Mouse (Mus musculus): ENCODE measurements around the gene Fgr. TPM values are rescaled to one million over a fixed set of nuclear protein-coding genes. Genes with fewer than 3 reads are reported as not detected.

Gene Fgr
- polyA plus RNA-seq, 1 experiment from 2014 or later, result 0.99 TPM

DNA sequence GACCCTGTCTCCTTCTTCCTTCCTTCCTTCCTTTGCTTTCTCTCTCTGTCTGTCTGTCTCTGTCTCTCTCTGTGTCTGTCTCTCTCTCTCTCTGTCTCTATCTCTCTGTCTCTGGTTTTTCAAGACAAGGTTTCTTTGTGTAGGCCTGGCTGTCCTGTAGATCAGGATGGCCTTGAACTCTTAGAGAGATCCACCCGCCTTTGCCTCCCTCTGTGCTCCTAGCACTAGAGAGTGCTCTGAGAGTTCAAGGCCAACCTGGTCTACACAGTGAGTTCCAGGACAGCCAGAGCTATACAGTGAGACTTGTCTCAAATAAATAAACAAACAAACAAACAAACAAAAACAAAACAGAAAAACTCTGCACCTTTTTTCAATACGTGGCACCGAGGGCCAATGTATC is 9.8 kb upstream of the Fgr start:
- no peaks in the 10 kb centered on the region for H3K27me3 ChIP-seq (replicated peaks; ENCODE audit: control insufficient read depth, insufficient read depth, low read length)
- H3K9me3 ChIP-seq (ENCODE audit: control insufficient read depth, low read length), result no peaks in the 10 kb centered on the region
- H3K9ac ChIP-seq (ENCODE audit: low read length), result no peak overlapping the region
- no peak overlapping the region for H3K27ac ChIP-seq (ENCODE audit: low read depth)
- H3K4me1 ChIP-seq (replicated peaks; ENCODE audit: control insufficient read depth, insufficient read depth, low read length), result peaks cover 24% of the 10 kb centered on the region
- DNase-seq (ENCODE audit: low spot score) (no peak), ATAC-seq (replicated peaks; ENCODE audit: low FRiP score, low TSS enrichment, low read depth) (no peak)
- H3K4me2 ChIP-seq (ENCODE audit: low read length), result no peak overlapping the region
- no peak overlapping the region for H3K4me3 ChIP-seq (ENCODE audit: low read depth, low read length)
- no peaks in the 10 kb centered on the region for H3K36me3 ChIP-seq (ENCODE audit: control insufficient read depth, insufficient read depth, low read length)
- WGBS, result 38% methylated on average over 3 of the region's 3 CpGs

GRCm38 (mm10) chr4:132964473-132964872 is 9.4 kb upstream of the Fgr start:
- 62% methylated on average over 5 of the region's 5 CpGs for WGBS
- ATAC-seq (replicated peaks; ENCODE audit: low FRiP score, low TSS enrichment, low read depth), result no peak
- no peak overlapping the region for H3K27ac ChIP-seq (ENCODE audit: low read depth)

DNA sequence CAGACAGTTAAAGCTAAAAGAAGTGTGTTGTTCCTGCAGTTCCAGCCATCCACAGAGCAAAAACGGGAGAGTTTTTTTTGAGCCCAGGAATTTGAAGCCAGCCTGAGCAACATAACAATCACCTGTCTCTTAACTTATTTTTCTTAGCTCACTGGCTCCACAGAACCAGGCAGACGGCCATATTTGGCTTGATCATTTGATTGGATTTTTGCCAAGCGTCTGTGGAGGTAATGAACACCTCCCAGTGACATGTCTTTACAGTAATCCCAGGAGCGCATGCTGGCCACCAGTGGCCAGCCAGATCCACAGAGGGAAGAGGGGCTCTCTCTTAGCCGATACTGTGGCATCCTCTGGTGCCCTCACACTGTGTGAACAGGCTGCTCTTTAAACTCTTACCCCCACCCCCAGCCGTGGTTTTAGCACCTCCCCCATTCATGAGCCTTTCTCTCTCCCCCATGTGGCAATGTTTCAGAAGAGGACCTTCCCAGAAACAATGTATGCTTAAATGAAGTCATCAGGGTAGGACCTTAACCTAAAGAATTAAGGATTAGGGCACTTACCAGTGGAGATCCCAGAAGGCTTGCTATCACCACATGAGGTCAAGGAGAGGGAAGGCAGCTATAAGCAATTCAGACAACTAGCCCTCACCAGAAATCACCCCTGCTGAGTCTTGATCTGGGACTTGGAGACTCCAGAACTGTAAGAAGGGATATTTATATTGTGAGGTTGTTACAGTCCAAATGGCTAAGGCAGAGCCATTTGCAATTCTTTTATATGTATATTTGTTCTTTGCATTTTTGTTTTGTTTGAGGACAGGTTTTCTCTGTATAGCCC is 5.6 kb upstream of the Fgr start:
- peaks cover 6% of the 10 kb centered on the region for H3K4me1 ChIP-seq (replicated peaks; ENCODE audit: control insufficient read depth, insufficient read depth, low read length)
- H3K4me3 ChIP-seq (ENCODE audit: low read depth, low read length), result no peak overlapping the region
- no peaks in the 10 kb centered on the region for H3K9me3 ChIP-seq (ENCODE audit: control insufficient read depth, low read length)
- H3K4me2 ChIP-seq (ENCODE audit: low read length), result no peak overlapping the region
- H3K9ac ChIP-seq (ENCODE audit: low read length), result no peak overlapping the region
- H3K27ac ChIP-seq (ENCODE audit: low read depth), result peak overlapping the region; percentile 25; the same call in 1 of the 2 replicates
- 40% methylated on average over 6 of the region's 6 CpGs for WGBS
- ATAC-seq (replicated peaks; ENCODE audit: low FRiP score, low TSS enrichment, low read depth) (no peak), DNase-seq (ENCODE audit: low spot score) (no peak)
- H3K36me3 ChIP-seq (ENCODE audit: control insufficient read depth, insufficient read depth, low read length), result no peaks in the 10 kb centered on the region
- H3K27me3 ChIP-seq (replicated peaks; ENCODE audit: control insufficient read depth, insufficient read depth, low read length), result peaks cover 2% of the 10 kb centered on the region

More at GRCm38 (mm10) chr4:132964473-132964872, 9.4 kb upstream of the Fgr start:
- Histone ChIP-seq H3K4me3 (ENCODE audit: low read depth, low read length) (no peak overlapping the region), H3K9ac (ENCODE audit: low read length) (no peak overlapping the region), H3K4me1 (replicated peaks; ENCODE audit: control insufficient read depth, insufficient read depth, low read length) (peaks cover 20% of the 10 kb centered on the region), H3K27me3 (replicated peaks; ENCODE audit: control insufficient read depth, insufficient read depth, low read length) (no peaks in the 10 kb centered on the region), H3K4me2 (ENCODE audit: low read length) (no peak overlapping the region), H3K9me3 (ENCODE audit: control insufficient read depth, low read length) (no peaks in the 10 kb centered on the region), H3K36me3 (ENCODE audit: control insufficient read depth, insufficient read depth, low read length) (no peaks in the 10 kb centered on the region)
- no peak for DNase-seq (ENCODE audit: low spot score)

GRCm38 (mm10) chr4:132971601-132972000 is 2.3 kb upstream of the Fgr start:
- Histone ChIP-seq H3K4me2 (ENCODE audit: low read length) (no peak overlapping the region), H3K27ac (ENCODE audit: low read depth) (no peak overlapping the region), H3K36me3 (ENCODE audit: control insufficient read depth, insufficient read depth, low read length) (no peaks in the 10 kb centered on the region), H3K27me3 (replicated peaks; ENCODE audit: control insufficient read depth, insufficient read depth, low read length) (peaks cover 29% of the 10 kb centered on the region), H3K4me3 (ENCODE audit: low read depth, low read length) (no peak overlapping the region), H3K4me1 (replicated peaks; ENCODE audit: control insufficient read depth, insufficient read depth, low read length) (peaks cover 21% of the 10 kb centered on the region), H3K9me3 (ENCODE audit: control insufficient read depth, low read length) (no peaks in the 10 kb centered on the region), H3K9ac (ENCODE audit: low read length) (no peak overlapping the region)
- WGBS, result 68% methylated on average over 6 of the region's 6 CpGs
- no peak for ATAC-seq (replicated peaks; ENCODE audit: low FRiP score, low TSS enrichment, low read depth)
- DNase-seq (ENCODE audit: low spot score), result no peak

GRCm38 (mm10) chr4:132972101-132972500 is 1.8 kb upstream of the Fgr start:
- Histone ChIP-seq H3K4me3 (ENCODE audit: low read depth, low read length) (no peak overlapping the region), H3K27ac (ENCODE audit: low read depth) (no peak overlapping the region), H3K4me2 (ENCODE audit: low read length) (no peak overlapping the region), H3K9ac (ENCODE audit: low read length) (no peak overlapping the region), H3K36me3 (ENCODE audit: control insufficient read depth, insufficient read depth, low read length) (no peaks in the 10 kb centered on the region), H3K4me1 (replicated peaks; ENCODE audit: control insufficient read depth, insufficient read depth, low read length) (peaks cover 21% of the 10 kb centered on the region), H3K27me3 (replicated peaks; ENCODE audit: control insufficient read depth, insufficient read depth, low read length) (peaks cover 29% of the 10 kb centered on the region), H3K9me3 (ENCODE audit: control insufficient read depth, low read length) (no peaks in the 10 kb centered on the region)
- ATAC-seq (replicated peaks; ENCODE audit: low FRiP score, low TSS enrichment, low read depth) (no peak), DNase-seq (ENCODE audit: low spot score) (no peak)
- 85% methylated on average over 3 of the region's 3 CpGs for WGBS

GRCm38 (mm10) chr4:132972556-132972955 is 1.3 kb upstream of the Fgr start:
- Histone ChIP-seq H3K27me3 (replicated peaks; ENCODE audit: control insufficient read depth, insufficient read depth, low read length) (peaks cover 29% of the 10 kb centered on the region), H3K4me2 (ENCODE audit: low read length) (no peak overlapping the region), H3K4me1 (replicated peaks; ENCODE audit: control insufficient read depth, insufficient read depth, low read length) (peaks cover 21% of the 10 kb centered on the region), H3K9me3 (ENCODE audit: control insufficient read depth, low read length) (no peaks in the 10 kb centered on the region), H3K27ac (ENCODE audit: low read depth) (no peak overlapping the region), H3K36me3 (ENCODE audit: control insufficient read depth, insufficient read depth, low read length) (no peaks in the 10 kb centered on the region), H3K4me3 (ENCODE audit: low read depth, low read length) (no peak overlapping the region), H3K9ac (ENCODE audit: low read length) (no peak overlapping the region)
- 40% methylated on average over 2 of the region's 2 CpGs for WGBS
- ATAC-seq (replicated peaks; ENCODE audit: low FRiP score, low TSS enrichment, low read depth), result no peak
- no peak for DNase-seq (ENCODE audit: low spot score)

GRCm38 (mm10) chr4:132973186-132973585 is 709 bp upstream of the Fgr start:
- ATAC-seq (replicated peaks; ENCODE audit: low FRiP score, low TSS enrichment, low read depth) (no peak), DNase-seq (ENCODE audit: low spot score) (no peak)
- no peak overlapping the region for H3K27ac ChIP-seq (ENCODE audit: low read depth)
- no peak overlapping the region for H3K4me3 ChIP-seq (ENCODE audit: low read depth, low read length)
- H3K4me1 ChIP-seq (replicated peaks; ENCODE audit: control insufficient read depth, insufficient read depth, low read length), result peaks cover 21% of the 10 kb centered on the region
- H3K9me3 ChIP-seq (ENCODE audit: control insufficient read depth, low read length), result no peaks in the 10 kb centered on the region
- no peak overlapping the region for H3K4me2 ChIP-seq (ENCODE audit: low read length)
- H3K9ac ChIP-seq (ENCODE audit: low read length), result no peak overlapping the region
- peaks cover 29% of the 10 kb centered on the region for H3K27me3 ChIP-seq (replicated peaks; ENCODE audit: control insufficient read depth, insufficient read depth, low read length)
- H3K36me3 ChIP-seq (ENCODE audit: control insufficient read depth, insufficient read depth, low read length), result no peaks in the 10 kb centered on the region
- WGBS, result 57% methylated on average over 8 of the region's 8 CpGs

GRCm38 (mm10) chr4:132974904-132975303 is 1.0 kb downstream of the Fgr start:
- Histone ChIP-seq H3K4me1 (replicated peaks; ENCODE audit: control insufficient read depth, insufficient read depth, low read length) (peaks cover 21% of the 10 kb centered on the region), H3K4me3 (ENCODE audit: low read depth, low read length) (0 out of 2 replicates have a peak overlapping the region, but pooled peaks have one; percentile 9), H3K9ac (ENCODE audit: low read length) (no peak overlapping the region), H3K36me3 (ENCODE audit: control insufficient read depth, insufficient read depth, low read length) (no peaks in the 10 kb centered on the region), H3K27me3 (replicated peaks; ENCODE audit: control insufficient read depth, insufficient read depth, low read length) (peaks cover 29% of the 10 kb centered on the region), H3K4me2 (ENCODE audit: low read length) (peak overlapping the region; percentile 33), H3K9me3 (ENCODE audit: control insufficient read depth, low read length) (no peaks in the 10 kb centered on the region), H3K27ac (ENCODE audit: low read depth) (no peak overlapping the region)
- no peak for ATAC-seq (replicated peaks; ENCODE audit: low FRiP score, low TSS enrichment, low read depth)
- no peak for DNase-seq (ENCODE audit: low spot score)
- 8% methylated on average over 15 of the region's 15 CpGs for WGBS

DNA sequence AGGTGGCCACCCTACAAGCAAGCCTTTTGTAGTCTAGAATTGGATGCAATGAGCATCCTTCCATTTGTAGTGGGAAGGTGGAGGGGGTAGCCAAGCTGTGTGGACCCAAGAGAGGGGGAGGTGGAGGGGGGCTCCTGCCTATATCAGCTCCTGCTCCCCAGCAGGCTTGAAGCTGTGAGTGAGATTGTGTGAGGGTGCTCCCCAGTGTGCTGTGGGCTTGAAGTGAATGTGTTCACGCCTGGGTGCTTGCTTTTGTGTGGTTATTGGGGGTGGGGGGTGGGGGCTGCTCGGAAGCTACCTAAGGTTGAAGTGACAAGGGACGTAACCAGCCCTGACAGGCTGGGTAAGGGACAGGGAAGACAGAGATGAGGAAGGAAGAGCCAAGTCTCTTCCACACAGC is 1.9 kb downstream of the Fgr start:
- WGBS, result 69% methylated on average over 3 of the region's 3 CpGs
- DNase-seq (ENCODE audit: low spot score) (no peak), ATAC-seq (replicated peaks; ENCODE audit: low FRiP score, low TSS enrichment, low read depth) (no peak)
- peaks cover 21% of the 10 kb centered on the region for H3K4me1 ChIP-seq (replicated peaks; ENCODE audit: control insufficient read depth, insufficient read depth, low read length)
- H3K9me3 ChIP-seq (ENCODE audit: control insufficient read depth, low read length), result no peaks in the 10 kb centered on the region
- no peak overlapping the region for H3K4me3 ChIP-seq (ENCODE audit: low read depth, low read length)
- H3K36me3 ChIP-seq (ENCODE audit: control insufficient read depth, insufficient read depth, low read length), result no peaks in the 10 kb centered on the region
- no peak overlapping the region for H3K9ac ChIP-seq (ENCODE audit: low read length)
- no peak overlapping the region for H3K4me2 ChIP-seq (ENCODE audit: low read length)
- H3K27ac ChIP-seq (ENCODE audit: low read depth), result no peak overlapping the region
- peaks cover 29% of the 10 kb centered on the region for H3K27me3 ChIP-seq (replicated peaks; ENCODE audit: control insufficient read depth, insufficient read depth, low read length)

Measured in intestine, embryonic 14.5 days (tissue).